Mouse (Mus musculus) layer of hippocampus, adult 18-20 months (tissue): Measurements from ENCODE around the gene Adgrg4. TPM values are rescaled to one million over a fixed set of nuclear protein-coding genes. Genes with fewer than 3 reads are reported as not detected.
A peak's percentile ranks its signal among the peaks of the same experiment; 100 is the strongest.

Experiments used
- DNase-seq, 2 experiments: peaks; one replicate each; pipeline ENCODE4 v3.0.0; 2022; ENCODE audit warnings: low spot score in 2 of 2
- long read RNA-seq: library from polyadenylated mRNA; stranded (forward); transcript quantifications from one replicate; pipeline ENCODE4 v2.0.0, GENCODE M21; 2021
- total RNA-seq, 2 experiments: library from RNA; stranded (reverse); gene quantifications; 2 replicates each; pipeline ENCODE4 v1.2.3; 2021

The Adgrg4 gene
- not detected for total RNA-seq
- long read RNA-seq: 0 reads

DNA sequence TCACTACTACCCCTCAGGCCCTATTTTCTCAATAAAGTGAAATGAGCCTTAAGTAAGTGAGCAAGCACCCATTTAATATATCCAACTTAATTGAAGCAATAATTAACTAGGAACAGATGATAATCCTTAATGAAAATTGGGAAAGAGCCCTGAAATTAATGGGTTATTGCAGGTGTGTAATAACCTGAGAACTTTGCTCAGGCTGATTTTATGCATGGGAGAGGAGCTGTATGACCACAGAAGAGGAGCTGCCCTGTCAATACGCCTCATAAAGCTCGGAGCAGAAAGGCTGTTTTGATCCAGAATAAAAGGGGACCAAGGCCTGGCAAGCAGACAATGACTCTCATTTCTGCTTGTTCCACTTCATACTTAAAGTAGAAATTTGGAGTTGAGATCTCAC lies at the start of gene Adgrg4:
Gene Adgrg4 (plus strand): TSS at position 301 of the 400 bp plus-strand sequence.
- no peak for DNase-seq

DNA sequence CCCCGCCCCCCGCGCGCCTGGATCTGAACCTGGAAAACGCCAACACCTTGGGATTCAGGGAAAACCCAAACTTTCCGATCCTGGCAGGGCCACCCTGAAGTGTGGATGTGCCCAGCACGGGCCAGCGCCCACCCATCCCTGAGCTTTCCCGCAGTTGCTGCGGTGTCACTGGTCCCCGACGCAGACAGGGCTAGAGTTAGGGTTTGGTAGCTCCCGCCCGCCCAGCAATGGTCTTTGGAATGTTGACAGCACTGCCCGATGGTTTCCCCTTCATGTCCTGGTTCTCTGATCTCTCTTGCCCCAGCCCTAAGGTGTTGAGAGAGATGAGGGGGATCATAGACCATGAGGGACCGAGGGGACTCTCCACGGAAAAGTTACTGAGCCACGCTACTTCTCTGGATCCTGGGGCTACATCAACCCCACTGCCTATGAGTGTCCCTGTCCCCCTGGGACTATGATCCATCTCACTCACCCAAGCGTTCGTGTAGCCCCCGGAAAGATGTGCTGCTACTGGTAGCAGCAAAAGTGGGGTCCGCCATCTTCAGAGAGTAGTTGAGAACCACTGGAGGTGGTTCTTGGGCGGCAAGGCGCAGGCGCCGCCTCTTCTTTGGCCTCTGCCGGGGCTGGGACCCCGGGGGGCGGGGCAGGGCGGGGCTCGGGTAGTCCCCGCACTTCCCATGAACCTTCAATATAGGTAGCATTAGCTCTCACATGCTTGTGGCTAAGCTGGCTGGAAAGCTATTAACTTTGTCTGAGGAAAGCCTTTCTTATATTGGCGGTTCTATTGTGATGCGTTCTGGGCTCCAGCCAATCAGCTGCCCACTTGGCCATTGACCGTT lies 48.0 kb upstream of the Adgrg4 start, which contains the start of gene Map7d3:
Gene Map7d3 (minus strand): TSS at position 562 of the 839 bp plus-strand sequence.
- no peak for DNase-seq

GRCm38 (mm10) chrX:56827492-56827891 lies 42.5 kb upstream of the Adgrg4 start:
- DNase-seq: no peak

GRCm38 (mm10) chrX:56835842-56836241 lies 34.1 kb upstream of the Adgrg4 start:
- no peak for DNase-seq

- peak in 1 of 2 experiments; percentile 24 for DNase-seq
Observed at GRCm38 (mm10) chrX:56839369-56839768, 30.6 kb upstream of the Adgrg4 start.

- DNase-seq: peak; percentile 3 to 15
Observed at GRCm38 (mm10) chrX:56841255-56841654, 28.7 kb upstream of the Adgrg4 start.

DNA sequence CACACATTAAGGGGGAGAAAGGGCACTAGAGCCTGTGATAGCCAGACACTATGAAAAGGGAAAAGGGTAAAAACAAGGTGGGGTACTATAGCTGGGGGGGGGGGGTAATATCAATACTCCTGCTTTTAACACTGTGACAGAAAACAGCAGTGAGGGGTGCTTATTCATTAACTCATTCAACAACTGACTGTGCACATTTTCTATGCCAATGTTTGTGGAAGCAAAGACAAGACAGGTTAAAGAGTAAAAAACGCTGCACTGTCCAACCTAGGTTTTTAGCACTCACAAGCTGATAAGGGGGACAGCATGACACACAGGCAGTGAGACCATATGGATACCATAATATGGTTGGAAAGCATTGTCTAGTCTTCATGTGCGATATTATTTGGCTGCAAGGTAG lies 142.9 kb downstream of the Adgrg4 start:
- DNase-seq: no peak

DNA sequence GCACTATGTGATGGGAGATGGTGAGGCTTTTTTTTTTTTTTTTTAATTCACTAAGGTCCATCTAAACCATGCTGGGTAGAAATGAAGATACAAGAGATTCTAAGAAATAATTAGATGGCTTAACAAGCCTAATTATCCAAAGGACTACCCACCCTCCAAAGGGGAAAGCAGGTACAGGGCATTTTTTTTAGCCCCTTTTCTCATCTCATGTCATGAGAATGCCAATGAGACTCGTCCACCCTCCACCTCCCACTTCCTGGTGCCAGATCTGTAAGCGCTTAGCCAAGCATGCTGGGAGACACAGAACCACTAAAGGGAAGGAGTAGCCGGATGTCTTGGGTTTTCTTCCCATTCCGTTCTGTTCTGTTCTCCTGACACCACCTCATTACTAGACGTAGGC lies 172.8 kb downstream of the Adgrg4 start, which contains the start of gene Brs3:
Gene Brs3 (plus strand): TSS at position 301 of the 400 bp plus-strand sequence.
- no peak for DNase-seq

DNA sequence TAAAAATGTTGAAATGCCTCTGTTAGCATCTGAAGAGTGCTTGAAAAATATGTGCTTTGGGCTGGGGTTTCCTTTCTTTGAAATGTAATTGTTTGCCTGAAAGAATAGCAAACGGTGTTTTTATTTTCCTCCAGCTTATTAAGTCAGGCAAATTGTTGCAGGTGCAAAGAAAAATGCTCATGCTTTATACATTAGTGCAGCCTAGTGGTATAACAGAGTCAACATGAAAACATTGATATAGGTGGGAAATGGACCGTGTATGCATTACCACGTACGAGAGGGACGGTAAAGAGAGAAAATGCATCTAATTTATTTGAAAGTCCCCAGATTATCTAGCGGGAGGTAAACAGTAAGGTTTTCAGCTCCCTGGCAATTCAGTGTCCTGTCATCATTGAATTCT lies 173.9 kb downstream of the Adgrg4 start:
- DNase-seq: no peak

Other genes starting within 250 kb of the Adgrg4 start
- 10 to 100 TPM; 73.1 to 79.4 TPM for gene Fhl1, start 138.4 kb upstream of the Adgrg4 start, total RNA-seq
- gene Map7d3, start 47.8 kb upstream of the Adgrg4 start, total RNA-seq: under 1 TPM in 1 of 2 experiments, not detected in 1; 0.12 TPM
- gene Brs3, start 172.9 kb downstream of the Adgrg4 start, total RNA-seq: not detected
- 10 to 100 TPM; 57.8 to 59.0 TPM for gene Htatsf1, start 183.4 kb downstream of the Adgrg4 start, total RNA-seq
- not detected for gene Vgll1, start 217.9 kb downstream of the Adgrg4 start, total RNA-seq